Mouse (Mus musculus) CH12.LX (cell line): Measurements from ENCODE around the gene Sumo2. TPM values are rescaled to one million over a fixed set of nuclear protein-coding genes. Genes with fewer than 3 reads are reported as not detected.

Source experiments
- DNase-seq: peaks from one replicate; pipeline ENCODE4 v3.0.0-alpha.2; 2013; ENCODE audit errors: extremely low read depth
- H3K27ac ChIP-seq: 2 replicates; pipeline ENCODE4 v1.5.1; 2012; ENCODE audit warnings: low read depth, mild to moderate bottlenecking, control low read depth, moderate library complexity; ENCODE audit not compliant: insufficient read depth
- H3K27me3 ChIP-seq: replicated peaks from 2 replicates; pipeline ENCODE3; 2012; ENCODE audit warnings: inconsistent platforms
- H3K36me3 ChIP-seq, 2 experiments: replicated peaks in 1 of 2; 2 replicates each; pipeline versions ENCODE3 to v1.6.1; 2012; ENCODE audit warnings: inconsistent platforms in 1 of 2, low read length in 1 of 2, mild to moderate bottlenecking in 1 of 2, mixed read lengths in 1 of 2, moderate library complexity in 1 of 2; ENCODE audit not compliant: control insufficient read depth in 1 of 2, insufficient read depth in 1 of 2
- H3K4me1 ChIP-seq, 2 experiments: 2 replicates each; pipeline ENCODE4 v1.6.1; 2012; ENCODE audit warnings: inconsistent platforms in 1 of 2, moderate library complexity in 1 of 2; ENCODE audit not compliant: insufficient read depth in 2 of 2, control insufficient read depth in 1 of 2
- H3K4me2 ChIP-seq: 2 replicates; pipeline ENCODE4 v1.6.1; 2012; ENCODE audit warnings: low read depth, mild to moderate bottlenecking, control low read depth; ENCODE audit not compliant: poor library complexity, insufficient read depth, severe bottlenecking
- H3K4me3 ChIP-seq, 3 experiments: fragments of 150-350 bp in 1 of 3; sonication (generic) in 1 of 3; replicated peaks in 1 of 3; 2 replicates each; pipeline versions ENCODE3 to v1.5.1; 2011 to 2012; ENCODE audit warnings: low read depth in 2 of 3, low read length in 2 of 3, mild to moderate bottlenecking in 2 of 3, moderate library complexity in 2 of 3, control low read depth in 1 of 3, improper control_type of control experiment in 1 of 3, inconsistent platforms in 1 of 3, mixed read lengths in 1 of 3; ENCODE audit not compliant: poor library complexity in 1 of 3
- H3K79me2 ChIP-seq: replicated peaks from 2 replicates; pipeline ENCODE4 v1.6.1; 2012; ENCODE audit warnings: mild to moderate bottlenecking, moderate library complexity; ENCODE audit not compliant: control insufficient read depth, poor library complexity, insufficient read depth, severe bottlenecking; ENCODE audit errors: extremely low read depth
- H3K9ac ChIP-seq: 2 replicates; pipeline ENCODE4 v1.6.1; 2012; ENCODE audit warnings: low read depth, mild to moderate bottlenecking, control low read depth, moderate library complexity; ENCODE audit not compliant: insufficient read depth
- H3K9me3 ChIP-seq: replicated peaks from 2 replicates; pipeline ENCODE3; 2012; ENCODE audit warnings: low read length, inconsistent platforms, mixed read lengths
- BHLHE40 ChIP-seq: IDR thresholded peaks from 2 replicates; pipeline ENCODE4 v1.6.1; 2011; ENCODE audit warnings: mild to moderate bottlenecking, low read depth, low read length, improper control_type of control experiment
- CTCF ChIP-seq, 2 experiments: IDR thresholded peaks in 1 of 2; conservative IDR thresholded peaks in 1 of 2; 2 replicates each; pipeline ENCODE4 v1.5.1; 2011 to 2012; ENCODE audit warnings: low read depth in 2 of 2, low read length in 2 of 2, improper control_type of control experiment in 1 of 2, inconsistent platforms in 1 of 2, mild to moderate bottlenecking in 1 of 2, moderate library complexity in 1 of 2
- E2F4 ChIP-seq: IDR thresholded peaks from 2 replicates; pipeline ENCODE4 v1.6.1; 2011; ENCODE audit warnings: low read depth, low read length, improper control_type of control experiment; ENCODE audit not compliant: insufficient replicate concordance
- GABPA ChIP-seq: IDR thresholded peaks from 2 replicates; pipeline ENCODE4 v1.6.1; 2012; ENCODE audit warnings: low read depth, low read length, improper control_type of control experiment, inconsistent platforms; ENCODE audit not compliant: insufficient replicate concordance
- MAX ChIP-seq: IDR thresholded peaks from 2 replicates; pipeline ENCODE4 v1.6.1; 2011; ENCODE audit warnings: low read length, improper control_type of control experiment
- MYC ChIP-seq: IDR thresholded peaks from 2 replicates; pipeline ENCODE4 v1.6.1; 2011; ENCODE audit warnings: low read depth, mild to moderate bottlenecking, improper control_type of control experiment, low read length
- NRF1 ChIP-seq: IDR thresholded peaks from 2 replicates; pipeline ENCODE4 v1.6.1; 2014; ENCODE audit warnings: low read depth, mild to moderate bottlenecking, inconsistent platforms, low read length, improper control_type of control experiment, moderate library complexity
- POLR2A ChIP-seq: IDR thresholded peaks from 2 replicates; pipeline ENCODE4 v1.6.1; 2011; ENCODE audit warnings: low read depth, mild to moderate bottlenecking, improper control_type of control experiment, low read length
- RAD21 ChIP-seq: IDR thresholded peaks from 2 replicates; pipeline ENCODE4 v1.6.1; 2011; ENCODE audit warnings: low read depth, mild to moderate bottlenecking, low read length, improper control_type of control experiment, moderate library complexity
- TCF12 ChIP-seq: IDR thresholded peaks from 2 replicates; pipeline ENCODE4 v1.6.1; 2014; ENCODE audit warnings: low read depth, mild to moderate bottlenecking, inconsistent platforms, low read length, improper control_type of control experiment
- USF1 ChIP-seq: IDR thresholded peaks from 2 replicates; pipeline ENCODE4 v1.6.1; 2014; ENCODE audit warnings: low read depth, mild to moderate bottlenecking, inconsistent platforms, low read length, improper control_type of control experiment
- ZKSCAN1 ChIP-seq: IDR thresholded peaks from 2 replicates; pipeline ENCODE4 v1.6.1; 2012; ENCODE audit warnings: low read depth, inconsistent platforms, low read length, improper control_type of control experiment, borderline replicate concordance
- ZNF384 ChIP-seq: IDR thresholded peaks from 2 replicates; pipeline ENCODE4 v1.6.1; 2012; ENCODE audit warnings: low read depth, low read length, improper control_type of control experiment, inconsistent platforms
- dilution Hi-C: fragments of 300-500 bp; cut with MboI; formaldehyde crosslinking; loops from 2 replicates; pipeline ENCODE4 v1.14.3; 2020; ENCODE audit warnings: low sequenced_read_pairs; ENCODE audit not compliant: extremely low pct_unique_long_range_greater_than_20kb, extremely low pct_ligation_motif_present
- in situ Hi-C: fragments of 300-500 bp; cut with MboI; formaldehyde crosslinking; loops from 3 replicates; pipeline ENCODE4 v1.14.3; 2019; ENCODE audit warnings: low sequenced_read_pairs, low pct_ligation_motif_present, low pct_unique_long_range_greater_than_20kb, mixed read lengths
- polyA plus RNA-seq: library from polyadenylated mRNA; unstranded; fragments of >175 nt; gene quantifications from 2 replicates; pipeline ENCODE4 v1.2.1, GENCODE M21; 2012; ENCODE audit warnings: low read depth; ENCODE audit not compliant: insufficient read length
- total RNA-seq, 2 experiments: library from RNA; depleted of rRNA; stranded (reverse); fragments of 300-350 nt in 1 of 2; fragments of >200 nt in 1 of 2; gene quantifications; 2 replicates each; pipeline ENCODE4 v1.2.3; 2012 to 2014

Gene Sumo2
- total and polyA plus RNA-seq, 3 experiments: 480 to 1,752 (median 1,020) TPM

DNA sequence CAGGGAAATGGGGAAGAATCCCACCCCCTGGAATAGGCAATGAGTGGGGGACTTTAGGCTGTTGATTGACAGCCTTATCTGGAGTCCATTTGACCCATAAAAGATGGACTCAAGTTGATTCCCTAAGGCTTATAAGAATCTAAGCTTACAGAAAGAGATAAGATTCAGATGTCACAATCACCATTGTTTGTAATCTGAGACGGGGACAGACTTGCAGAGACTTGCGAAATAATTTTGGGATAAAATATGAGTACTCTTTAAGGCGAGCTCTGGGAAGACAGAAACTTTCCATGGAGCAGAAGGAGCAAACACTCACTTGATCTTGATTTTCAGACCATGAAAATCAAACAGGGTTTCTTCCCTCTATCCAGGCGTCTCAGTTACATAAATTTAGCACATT is 7.5 kb upstream of the Sumo2 start:
- TF ChIP-seq TCF12 (no peak), MAX (no peak), USF1 (no peak), BHLHE40 (no peak), NRF1 (no peak)
- dilution Hi-C loops: no loop called here
- no peaks in the 10 kb centered on the region for H3K79me2 ChIP-seq

DNA sequence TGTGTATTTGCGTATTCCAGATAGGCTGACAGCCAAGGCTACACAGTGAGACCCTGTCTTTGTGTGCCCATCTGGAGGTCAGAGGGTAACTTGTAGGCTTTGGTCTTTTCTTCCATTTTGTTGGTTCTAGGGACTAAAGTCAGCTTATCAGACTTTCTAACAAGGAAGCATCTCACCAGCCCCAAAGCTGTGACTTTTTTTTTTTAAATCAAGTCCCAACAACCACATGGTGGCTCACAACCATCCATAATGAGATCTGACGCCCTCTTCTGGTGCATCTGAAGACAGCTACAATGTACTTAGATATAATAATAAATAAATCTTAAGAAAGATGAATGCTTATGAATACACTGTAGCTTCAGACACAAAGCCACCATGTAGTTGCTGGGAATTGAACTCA is 2.0 kb upstream of the Sumo2 start:
- in situ Hi-C loops (no loop called here), dilution Hi-C loops (no loop called here)
- no peak for TF ChIP-seq GABPA
- TF ChIP-seq E2F4: no peak
- TF ChIP-seq RAD21: peak; percentile 14
- peak; percentile 15 to 63; a peak in 2 of 4 replicates for TF ChIP-seq CTCF (conservative IDR thresholded peaks at IDR 0.05 in 1 of 2, IDR thresholded peaks at IDR 0.05 in 1 of 2; ENCODE audit: low read depth in 2 of 2, low read length in 2 of 2)
- no peak for TF ChIP-seq POLR2A
- TF ChIP-seq MYC: peak; percentile 73; the same call in 1 of the 2 replicates
- peak; percentile 88 for TF ChIP-seq ZNF384
- no peak for TF ChIP-seq ZKSCAN1
- H3K27me3 ChIP-seq: peaks cover under 1% of the 10 kb centered on the region
- no peak overlapping the region for H3K27ac ChIP-seq
- no peak for DNase-seq
- peaks cover 5 to 13% of the 10 kb centered on the region in 2 experiments for H3K36me3 ChIP-seq
- peaks cover 6 to 29% of the 10 kb centered on the region in 2 experiments; a peak in 3 of 4 replicates for H3K4me1 ChIP-seq
- H3K9me3 ChIP-seq: no peaks in the 10 kb centered on the region
- H3K9ac ChIP-seq: no peak overlapping the region
- H3K79me2 ChIP-seq: peaks cover 27% of the 10 kb centered on the region
- H3K4me3 ChIP-seq: no peak overlapping the region
- H3K4me2 ChIP-seq: no peak overlapping the region

More for the DNA sequence above, 7.5 kb upstream of the Sumo2 start:
- in situ Hi-C loops: no loop called here
- Histone ChIP-seq H3K4me3 (no peak overlapping the region), H3K36me3 (no peaks in the 10 kb centered on the region), H3K4me2 (no peak overlapping the region), H3K27ac (no peak overlapping the region), H3K4me1 (peaks cover 4 to 8% of the 10 kb centered on the region in 2 experiments), H3K9ac (no peak overlapping the region), H3K27me3 (peaks cover 8% of the 10 kb centered on the region), H3K9me3 (no peaks in the 10 kb centered on the region)
- no peak for DNase-seq

DNA sequence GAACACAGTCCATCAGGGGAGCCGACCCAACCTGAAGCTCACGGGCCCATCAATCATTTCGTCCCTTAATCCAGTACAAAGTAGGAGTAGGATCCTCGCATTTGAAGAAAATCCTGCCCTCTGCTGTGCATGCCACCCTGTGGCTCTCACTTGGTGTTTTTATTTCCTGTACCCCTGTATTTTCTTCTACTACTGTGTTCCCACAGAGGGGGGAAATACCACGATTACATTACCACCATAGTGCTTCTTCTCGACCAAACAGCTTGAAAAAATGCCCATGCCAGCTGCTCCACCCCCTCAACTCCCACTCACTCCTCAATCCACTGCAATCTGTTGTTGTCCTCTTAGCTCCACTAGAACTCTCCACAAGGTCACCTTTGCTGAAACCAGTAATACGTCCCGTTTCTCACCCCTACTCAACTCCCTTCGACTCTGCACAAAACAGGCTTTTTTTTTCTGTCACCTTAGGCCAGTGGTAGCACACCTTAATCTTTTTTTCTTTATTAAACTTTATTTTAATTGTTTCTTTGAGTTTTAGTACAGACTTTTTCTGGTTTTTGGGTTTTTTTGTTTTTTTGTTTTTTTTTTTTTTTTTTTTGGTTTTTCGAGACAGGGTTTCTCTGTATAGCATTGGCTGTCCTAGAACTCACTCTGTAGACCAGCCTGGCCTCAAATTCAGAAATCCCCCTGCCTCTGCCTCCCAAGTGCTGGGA is 936 bp upstream of the Sumo2 start:
- H3K9ac ChIP-seq: no peak overlapping the region

More for the DNA sequence above, 936 bp upstream of the Sumo2 start:
- Histone ChIP-seq H3K4me2 (peak overlapping the region; percentile 60; the same call in 1 of the 2 replicates), H3K27ac (peak overlapping the region; percentile 94), H3K9me3 (no peaks in the 10 kb centered on the region), H3K79me2 (peaks cover 37% of the 10 kb centered on the region), H3K4me3 (peak overlapping the region in 2 of 3 experiments; percentile 45 to 82), H3K36me3 (peaks cover 14 to 24% of the 10 kb centered on the region in 2 experiments)
- in situ Hi-C loops: no loop called here
- peak in 1 of 2 experiments; percentile 8; a peak in 1 of 4 replicates for TF ChIP-seq CTCF (conservative IDR thresholded peaks at IDR 0.05 in 1 of 2, IDR thresholded peaks at IDR 0.05 in 1 of 2; ENCODE audit: low read depth in 2 of 2, low read length in 2 of 2)
- TF ChIP-seq E2F4: no peak
- peak; percentile 8; the same call in 1 of the 2 replicates for TF ChIP-seq ZNF384
- TF ChIP-seq, all 38 proteins: peak for 2
- DNase-seq: no peak
- H3K27me3 ChIP-seq: no peaks in the 10 kb centered on the region
- dilution Hi-C loops: no loop called here
- peaks cover 9 to 39% of the 10 kb centered on the region in 2 experiments; a peak in 3 of 4 replicates for H3K4me1 ChIP-seq
